Mouse (Mus musculus) cerebellum, adult 2 months (tissue): Measurements from ENCODE around the gene Zfp362.

Experiments
- CTCF ChIP-seq: fragments of 200-500 bp; IDR thresholded peaks from 2 replicates; pipeline ENCODE4 v1.5.1; 2011; ENCODE audit warnings: low read depth, mild to moderate bottlenecking, control low read depth, low read length, moderate library complexity, borderline replicate concordance; ENCODE audit not compliant: insufficient read depth
- POLR2A ChIP-seq: fragments of 200-500 bp; IDR thresholded peaks from 2 replicates; pipeline ENCODE4 v1.6.1; 2011; ENCODE audit warnings: low read length, control low read depth, borderline replicate concordance; ENCODE audit not compliant: insufficient read depth

DNA sequence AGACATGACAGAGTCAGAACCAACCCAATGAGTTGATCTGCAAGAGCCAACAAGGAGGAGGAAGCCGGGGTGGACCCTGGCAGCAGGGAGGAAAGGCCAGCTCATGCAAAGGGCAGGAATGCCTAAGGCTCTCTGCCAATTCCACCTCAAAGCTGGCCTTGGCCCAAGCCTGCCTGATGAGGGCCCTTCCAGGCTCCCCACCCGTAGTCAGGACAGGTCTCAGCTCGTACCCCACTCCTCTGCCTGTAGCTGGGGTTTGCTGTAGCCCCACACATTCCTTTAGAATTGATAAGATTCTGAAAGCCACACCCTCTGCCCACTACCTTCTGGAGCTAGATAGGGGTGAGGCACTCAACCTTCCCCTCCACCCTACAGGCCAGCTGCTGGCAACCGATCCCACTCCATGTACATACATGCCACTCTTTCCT, 49.8 kb upstream of the Zfp362 start:
- no peak for TF ChIP-seq POLR2A
- TF ChIP-seq CTCF, result no peak
